Mouse (Mus musculus) adrenal gland, adult 8-10 months (tissue): ENCODE measurements at regions not wholly inside any gene's neighbourhood (a gene's known extent, or its start where the extent isn't known, plus 50 kb on each side); places are given as distances from the start of the nearest gene placed in this dataset.

Experiments
- DNase-seq: peaks from one replicate; pipeline ENCODE4 v3.0.0; 2022

- no peak for DNase-seq
Measured at GRCm38 (mm10) chrX:14592793-14593192, 381.8 kb downstream of the H2al1n start.

GRCm38 (mm10) chrX:14596799-14597198 is 385.9 kb downstream of the H2al1n start:
- no peak for DNase-seq

GRCm38 (mm10) chrX:14601916-14602315 is 391.0 kb downstream of the H2al1n start:
- DNase-seq: no peak

- DNase-seq: no peak
Measured at GRCm38 (mm10) chrX:14609196-14609595, 398.2 kb downstream of the H2al1n start.

GRCm38 (mm10) chrX:14628267-14628901 is 417.4 kb downstream of the H2al1n start:
- DNase-seq: peak; percentile 7

GRCm38 (mm10) chrX:14639378-14639777 is 428.4 kb downstream of the H2al1n start:
- DNase-seq: no peak

GRCm38 (mm10) chrX:14664852-14665251 is 453.9 kb downstream of the H2al1n start:
- no peak for DNase-seq

- no peak for DNase-seq
Measured at GRCm38 (mm10) chrX:14696375-14696774, 485.4 kb downstream of the H2al1n start.

- DNase-seq: no peak
Measured at GRCm38 (mm10) chrX:14738999-14739398, 528.1 kb downstream of the H2al1n start.
